Mouse (Mus musculus) heart, embryonic 13.5 days (tissue): ENCODE results near the gene Slc25a34. TPM values are rescaled to one million over a fixed set of nuclear protein-coding genes. Genes with fewer than 3 reads are reported as not detected.

Experiments
- ATAC-seq: fragments of 200-750 bp; cut with Nextera tagmentation; 2 replicates; pipeline ENCODE4 v1.8.0; 2017; ENCODE audit warnings: moderate TSS enrichment; ENCODE audit not compliant: insufficient number of reproducible peaks, low FRiP score, low TSS enrichment; ENCODE audit errors: extremely low read depth
- H3K27ac ChIP-seq: fragments of 300-500 bp; sonication (generic); replicated peaks from 2 replicates; pipeline ENCODE4 v1.5.1; 2015; ENCODE audit warnings: moderate library complexity, mild to moderate bottlenecking, inconsistent platforms
- H3K27me3 ChIP-seq: fragments of 300-500 bp; sonication (generic); replicated peaks from 2 replicates; pipeline ENCODE4 v1.6.1; 2015; ENCODE audit warnings: mild to moderate bottlenecking, inconsistent platforms
- H3K36me3 ChIP-seq: fragments of 300-500 bp; sonication (generic); 2 replicates; pipeline ENCODE4 v1.6.1; 2015; ENCODE audit warnings: mild to moderate bottlenecking, inconsistent platforms
- H3K4me1 ChIP-seq: fragments of 300-500 bp; sonication (generic); 2 replicates; pipeline ENCODE4 v1.6.1; 2015; ENCODE audit warnings: inconsistent platforms
- H3K4me2 ChIP-seq: fragments of 300-500 bp; sonication (generic); 2 replicates; pipeline ENCODE4 v1.6.1; 2015; ENCODE audit warnings: inconsistent platforms, mild to moderate bottlenecking, moderate library complexity
- H3K4me3 ChIP-seq: fragments of 300-500 bp; sonication (generic); 2 replicates; pipeline ENCODE4 v1.5.1; 2015; ENCODE audit warnings: moderate library complexity, mild to moderate bottlenecking, inconsistent platforms
- H3K9ac ChIP-seq: fragments of 300-500 bp; sonication (generic); 2 replicates; pipeline ENCODE4 v1.6.1; 2015; ENCODE audit warnings: inconsistent platforms, mild to moderate bottlenecking, moderate library complexity
- H3K9me3 ChIP-seq: fragments of 300-500 bp; sonication (generic); 2 replicates; pipeline ENCODE4 v1.6.1; 2016; ENCODE audit warnings: inconsistent platforms
- WGBS: fragments of 180-500 bp; shearing (Covaris S2); methylation state at CpG from one replicate; pipeline ENCODE4 v1.1.7; 2015; ENCODE audit warnings: mixed read lengths; 5-methylcytosine and 5-hydroxymethylcytosine counted together
- polyA plus RNA-seq: library from polyadenylated mRNA; unstranded; fragments of >200 nt; fragmentation: Nextera tagmentation; extraction: Ambion mirVana; gene quantifications from 2 replicates; pipeline ENCODE4 v1.2.1, GENCODE M21; 2015

Slc25a34 gene
- polyA plus RNA-seq, 1 experiment from 2014 or later: 0.49 TPM

DNA sequence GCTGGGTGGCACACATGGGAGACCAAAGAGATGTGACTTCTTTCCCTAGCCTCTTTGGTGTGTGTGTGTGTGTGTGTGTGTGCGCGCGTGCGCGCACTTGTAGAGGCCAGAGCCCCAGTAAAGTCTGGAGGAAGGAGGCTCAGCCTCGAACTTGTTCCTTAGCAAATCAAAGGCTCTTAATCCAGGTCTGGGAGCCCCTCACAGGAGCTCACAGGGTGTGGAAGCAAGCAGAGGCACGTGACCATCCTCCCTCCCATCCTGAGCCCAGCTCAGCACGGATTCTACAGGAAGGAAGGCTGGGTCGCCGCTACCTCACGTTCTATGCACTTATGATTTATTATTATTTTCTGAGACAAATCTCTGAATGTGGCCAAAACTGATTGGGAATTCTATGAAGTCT is 47.2 kb downstream of the Slc25a34 start:
- WGBS: 80% methylated on average over 11 of the region's 11 CpGs
- Histone ChIP-seq H3K4me1 (peaks cover 29% of the 10 kb centered on the region), H3K9ac (no peak overlapping the region), H3K27me3 (no peaks in the 10 kb centered on the region), H3K27ac (no peak overlapping the region), H3K4me2 (no peak overlapping the region), H3K4me3 (no peak overlapping the region), H3K9me3 (no peaks in the 10 kb centered on the region), H3K36me3 (peaks cover 54% of the 10 kb centered on the region)
- ATAC-seq: no peak

GRCm38 (mm10) chr4:141574789-141575702 is 48.6 kb downstream of the Slc25a34 start:
- no peak overlapping the region for H3K27ac ChIP-seq
- 0 out of 2 replicates have a peak overlapping the region, but pooled peaks have one; percentile 45 for H3K9ac ChIP-seq
- WGBS: 36% methylated on average over 27 of the region's 27 CpGs
- no peaks in the 10 kb centered on the region for H3K27me3 ChIP-seq
- H3K4me2 ChIP-seq: peak overlapping the region; percentile 50
- no peaks in the 10 kb centered on the region for H3K9me3 ChIP-seq
- H3K4me1 ChIP-seq: peaks cover 40% of the 10 kb centered on the region
- ATAC-seq: no peak
- H3K36me3 ChIP-seq: peaks cover 40% of the 10 kb centered on the region
- 0 out of 2 replicates have a peak overlapping the region, but pooled peaks have one; percentile 5 for H3K4me3 ChIP-seq

DNA sequence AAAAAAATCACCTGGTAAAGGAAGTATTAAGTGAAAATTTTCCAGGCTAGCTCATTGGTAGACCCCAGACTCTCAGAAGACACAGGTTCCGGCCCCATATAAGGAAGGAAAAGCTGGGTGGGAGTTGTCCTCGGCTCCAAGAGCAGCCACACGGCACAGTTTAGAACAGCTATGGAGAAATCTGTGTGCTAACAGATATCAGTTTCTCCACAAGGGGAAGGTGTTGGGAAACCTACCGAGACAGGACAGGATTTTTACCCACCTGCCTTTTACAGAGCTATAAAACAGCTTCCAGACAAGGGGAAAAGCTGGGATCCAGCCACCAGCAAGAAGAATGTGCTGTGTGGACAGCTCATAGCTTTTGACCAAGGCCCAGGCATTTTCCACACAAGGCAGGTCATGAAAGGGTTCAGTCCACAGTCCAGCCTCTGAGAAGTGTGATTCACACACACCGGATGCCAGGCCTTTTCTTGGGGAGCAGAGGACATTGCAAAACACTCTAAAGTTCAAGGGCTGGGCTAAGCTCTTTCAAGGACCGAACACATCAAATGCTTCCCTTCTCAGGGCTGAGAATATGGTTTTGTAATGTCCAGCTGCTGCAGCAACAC is 50.2 kb downstream of the Slc25a34 start:
- peaks cover 24% of the 10 kb centered on the region for H3K36me3 ChIP-seq
- no peaks in the 10 kb centered on the region for H3K9me3 ChIP-seq
- no peaks in the 10 kb centered on the region for H3K27me3 ChIP-seq
- H3K4me2 ChIP-seq: no peak overlapping the region
- peaks cover 37% of the 10 kb centered on the region for H3K4me1 ChIP-seq
- H3K4me3 ChIP-seq: no peak overlapping the region
- peak overlapping the region; percentile 32 for H3K27ac ChIP-seq
- 38% methylated on average over 6 of the region's 6 CpGs for WGBS
- H3K9ac ChIP-seq: peak overlapping the region; percentile 19; the same call in 1 of the 2 replicates
- no peak for ATAC-seq

- 62% methylated on average over 7 of the region's 7 CpGs for WGBS
Measured at GRCm38 (mm10) chr4:141572668-141573358, 50.8 kb downstream of the Slc25a34 start.

DNA sequence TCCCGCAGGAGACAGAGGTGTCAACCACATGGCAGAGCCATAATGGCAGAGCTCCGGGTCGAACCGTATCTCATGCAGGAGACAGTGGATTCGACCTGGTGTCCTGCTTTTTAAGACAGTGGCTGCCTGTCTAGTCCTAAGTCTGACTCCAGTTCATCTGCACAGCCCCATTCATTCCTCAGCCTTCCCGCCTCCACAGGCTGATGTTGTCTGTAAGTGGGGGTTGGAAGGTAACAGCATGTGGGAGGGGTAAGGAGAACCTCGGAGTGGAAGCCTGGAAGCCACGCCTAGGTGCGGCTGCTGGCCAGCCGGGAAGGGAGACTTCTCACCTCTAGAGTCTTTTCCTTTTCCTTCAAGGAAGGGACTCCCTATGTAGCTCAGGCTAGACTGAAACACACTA is 51.7 kb downstream of the Slc25a34 start:
- Histone ChIP-seq H3K27me3 (no peaks in the 10 kb centered on the region), H3K9ac (no peak overlapping the region), H3K4me2 (no peak overlapping the region), H3K4me3 (no peak overlapping the region), H3K27ac (no peak overlapping the region), H3K36me3 (peaks cover 9% of the 10 kb centered on the region), H3K4me1 (peaks cover 36% of the 10 kb centered on the region), H3K9me3 (no peaks in the 10 kb centered on the region)
- 58% methylated on average over 10 of the region's 10 CpGs for WGBS
- no peak for ATAC-seq

More at GRCm38 (mm10) chr4:141572668-141573358, 50.8 kb downstream of the Slc25a34 start:
- no peak for ATAC-seq
- Histone ChIP-seq H3K4me2 (no peak overlapping the region), H3K4me1 (peaks cover 36% of the 10 kb centered on the region), H3K9me3 (no peaks in the 10 kb centered on the region), H3K27me3 (no peaks in the 10 kb centered on the region), H3K4me3 (no peak overlapping the region), H3K36me3 (peaks cover 18% of the 10 kb centered on the region), H3K27ac (peak overlapping the region; percentile 32; the same call in 1 of the 2 replicates), H3K9ac (peak overlapping the region; percentile 19; the same call in 1 of the 2 replicates)

DNA sequence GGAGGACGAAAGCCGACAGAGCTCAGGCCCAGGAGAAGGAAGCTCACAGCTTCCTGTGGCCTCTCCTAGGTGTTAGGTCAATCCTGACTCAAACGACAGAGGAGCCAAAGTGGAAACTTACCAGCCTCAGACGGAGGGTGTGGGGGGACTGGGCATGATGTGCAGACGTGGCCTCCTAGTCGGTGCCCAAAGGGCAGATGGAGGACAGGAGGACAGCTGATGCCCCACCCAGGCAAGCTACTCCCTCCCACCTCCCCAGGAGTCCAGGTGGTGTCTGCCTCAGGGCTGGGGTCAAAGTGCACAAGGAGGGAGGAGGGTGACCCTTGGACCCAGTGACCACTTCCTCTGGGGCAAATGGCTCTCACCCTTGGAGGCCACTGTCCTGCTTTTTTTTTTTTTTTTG is 52.3 kb downstream of the Slc25a34 start:
- ATAC-seq: no peak
- H3K27ac ChIP-seq: no peak overlapping the region

DNA sequence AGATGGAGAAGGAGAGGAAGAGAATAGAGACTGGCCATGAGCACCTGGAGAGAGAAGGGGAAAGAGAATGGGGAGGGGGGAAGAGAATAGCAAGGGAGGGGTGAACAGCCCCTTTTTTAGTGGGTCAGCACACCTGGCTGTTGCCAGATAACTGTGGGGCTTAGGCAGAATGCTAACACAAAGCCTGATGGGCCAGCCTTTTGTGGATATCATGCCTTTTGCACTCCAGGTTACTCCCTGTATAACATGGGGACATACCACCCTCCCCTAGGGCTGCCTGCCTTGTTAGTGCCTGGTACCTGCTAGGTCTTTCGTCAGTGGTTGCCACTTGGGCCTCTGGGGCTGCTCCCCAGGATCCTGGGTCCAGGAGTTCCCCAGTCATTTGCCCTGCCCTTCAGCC is 52.8 kb downstream of the Slc25a34 start:
- WGBS: 88% methylated on average over 1 of the region's 1 CpGs
- no peak for ATAC-seq

More for the DNA sequence above, 52.3 kb downstream of the Slc25a34 start:
- H3K4me2 ChIP-seq: no peak overlapping the region
- WGBS: 45% methylated on average over 6 of the region's 6 CpGs
- H3K9ac ChIP-seq: no peak overlapping the region
- H3K4me1 ChIP-seq: peaks cover 36% of the 10 kb centered on the region
- H3K36me3 ChIP-seq: peaks cover 3% of the 10 kb centered on the region; the same call in 1 of the 2 replicates
- no peaks in the 10 kb centered on the region for H3K27me3 ChIP-seq
- no peak overlapping the region for H3K4me3 ChIP-seq
- no peaks in the 10 kb centered on the region for H3K9me3 ChIP-seq

GRCm38 (mm10) chr4:141570004-141570403 is 53.6 kb downstream of the Slc25a34 start:
- Histone ChIP-seq H3K4me3 (no peak overlapping the region), H3K4me2 (no peak overlapping the region), H3K9me3 (no peaks in the 10 kb centered on the region), H3K36me3 (no peaks in the 10 kb centered on the region), H3K27ac (no peak overlapping the region), H3K4me1 (peaks cover 40% of the 10 kb centered on the region), H3K9ac (no peak overlapping the region), H3K27me3 (no peaks in the 10 kb centered on the region)
- WGBS: 45% methylated on average over 6 of the region's 6 CpGs
- ATAC-seq: no peak

More for the DNA sequence above, 52.8 kb downstream of the Slc25a34 start:
- Histone ChIP-seq H3K36me3 (no peaks in the 10 kb centered on the region), H3K9ac (no peak overlapping the region), H3K4me3 (no peak overlapping the region), H3K27me3 (no peaks in the 10 kb centered on the region), H3K4me1 (peaks cover 36% of the 10 kb centered on the region), H3K27ac (no peak overlapping the region), H3K4me2 (no peak overlapping the region), H3K9me3 (no peaks in the 10 kb centered on the region)

DNA sequence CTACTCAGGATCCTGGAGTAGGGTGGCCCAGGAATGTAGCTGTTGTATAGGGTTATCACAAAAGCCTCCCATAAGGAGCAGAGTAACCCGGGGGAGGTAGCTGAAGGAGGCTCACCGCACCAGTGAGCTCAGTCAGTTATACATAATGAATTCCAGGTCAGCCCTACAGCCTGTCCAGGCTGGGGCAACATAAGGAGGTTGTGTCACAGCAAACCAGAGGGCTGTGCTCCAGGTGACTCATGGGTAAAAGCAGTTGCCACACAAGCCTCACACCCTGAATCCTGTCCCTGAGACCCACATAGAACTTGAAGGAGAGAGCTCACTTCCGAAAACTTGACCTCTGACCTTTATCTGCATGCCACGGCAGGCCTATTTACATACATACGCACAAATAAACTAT is 54.7 kb downstream of the Slc25a34 start:
- Histone ChIP-seq H3K27me3 (no peaks in the 10 kb centered on the region), H3K9ac (no peak overlapping the region), H3K9me3 (no peaks in the 10 kb centered on the region), H3K27ac (no peak overlapping the region), H3K4me1 (peaks cover 37% of the 10 kb centered on the region), H3K36me3 (no peaks in the 10 kb centered on the region), H3K4me3 (no peak overlapping the region), H3K4me2 (no peak overlapping the region)
- WGBS: 84% methylated on average over 5 of the region's 5 CpGs
- ATAC-seq: no peak
